Mouse (Mus musculus): Measurements from ENCODE around the gene Smco3.
"Not testable (repeated sequence)": the region's sequence is repeated elsewhere in the genome, so short reads cannot be mapped to it uniquely, and the experiment has no call there.

The Smco3 gene

GRCm38 (mm10) chr6:136835352-136835751 lies at the start of gene Smco3:
Gene Smco3 (minus strand): TSS chr6:136835452.
- no peak for DNase-seq

- not testable (repeated sequence) for DNase-seq
These were observed 49.5 kb upstream of the Smco3 start for GRCm38 (mm10) chr6:136884766-136885165.

GRCm38 (mm10) chr6:136883961-136884360 lies 48.7 kb upstream of the Smco3 start:
- DNase-seq, result no peak

GRCm38 (mm10) chr6:136883431-136883915 lies 48.2 kb upstream of the Smco3 start:
- no peak for DNase-seq

- no peak for DNase-seq
These were observed 46.4 kb upstream of the Smco3 start for GRCm38 (mm10) chr6:136881678-136882077.

GRCm38 (mm10) chr6:136875670-136876069 lies 40.4 kb upstream of the Smco3 start, which contains the start of gene Mgp:
Gene Mgp (minus strand): TSS chr6:136875823.
- DNase-seq, result no peak

- DNase-seq, result no peak
These were observed 39.3 kb upstream of the Smco3 start for GRCm38 (mm10) chr6:136874599-136874998.

GRCm38 (mm10) chr6:136868921-136869320 lies 33.7 kb upstream of the Smco3 start:
- DNase-seq, result no peak

- no peak for DNase-seq
These were observed 30.9 kb upstream of the Smco3 start for GRCm38 (mm10) chr6:136866150-136866549.

- DNase-seq, result no peak
These were observed 30.1 kb upstream of the Smco3 start for GRCm38 (mm10) chr6:136865360-136865759.

GRCm38 (mm10) chr6:136861020-136861419 lies 25.8 kb upstream of the Smco3 start:
- DNase-seq, result peak; percentile 23

- no peak for DNase-seq
These were observed 23.2 kb upstream of the Smco3 start for GRCm38 (mm10) chr6:136858420-136858819.

- DNase-seq, result no peak
These were observed 22.6 kb upstream of the Smco3 start for GRCm38 (mm10) chr6:136857873-136858260.

- DNase-seq, result peak; percentile 74
These were observed 22.1 kb upstream of the Smco3 start, which contains the start of gene Art4 for GRCm38 (mm10) chr6:136857186-136857872. Gene Art4 (minus strand): TSS chr6:136857733.

GRCm38 (mm10) chr6:136856071-136856636 lies 20.9 kb upstream of the Smco3 start:
- peak; percentile 70 for DNase-seq

- no peak for DNase-seq
These were observed 19.9 kb upstream of the Smco3 start for GRCm38 (mm10) chr6:136855183-136855582.

- peak; percentile 74 for DNase-seq
These were observed 19.1 kb upstream of the Smco3 start for GRCm38 (mm10) chr6:136854361-136854781.

GRCm38 (mm10) chr6:136852762-136853161 lies 17.5 kb upstream of the Smco3 start:
- peak; percentile 44 for DNase-seq

- DNase-seq, result no peak
These were observed 17.1 kb upstream of the Smco3 start for GRCm38 (mm10) chr6:136852348-136852747.

- no peak for DNase-seq
These were observed 15.0 kb upstream of the Smco3 start for GRCm38 (mm10) chr6:136850267-136850666.

GRCm38 (mm10) chr6:136848971-136849370 lies 13.7 kb upstream of the Smco3 start:
- no peak for DNase-seq

GRCm38 (mm10) chr6:136848399-136848798 lies 13.1 kb upstream of the Smco3 start:
- no peak for DNase-seq

GRCm38 (mm10) chr6:136847790-136848189 lies 12.5 kb upstream of the Smco3 start:
- DNase-seq, result peak; percentile 64

GRCm38 (mm10) chr6:136847267-136847666 lies 12.0 kb upstream of the Smco3 start:
- no peak for DNase-seq

Data from thymus, postnatal 25 days (tissue).